Mouse (Mus musculus) CD4-positive, CD25-positive, alpha-beta regulatory T cell, adult 4 months (primary cell): Measurements from ENCODE around the gene Ppp2r5b. TPM values are rescaled to one million over a fixed set of nuclear protein-coding genes. Genes with fewer than 3 reads are reported as not detected.

Source experiments
- ATAC-seq: one replicate; pipeline ENCODE4 v1.8.0; 2017
- polyA plus RNA-seq, 2 experiments: library from polyadenylated mRNA; unstranded; fragments of 100-300 nt; shearing (Covaris generic); gene quantifications; one replicate each; pipeline ENCODE4 v1.2.1; 2017

Gene Ppp2r5b
- polyA plus RNA-seq, 2 experiments from 2014 or later = 1.2 to 1.6 TPM

DNA sequence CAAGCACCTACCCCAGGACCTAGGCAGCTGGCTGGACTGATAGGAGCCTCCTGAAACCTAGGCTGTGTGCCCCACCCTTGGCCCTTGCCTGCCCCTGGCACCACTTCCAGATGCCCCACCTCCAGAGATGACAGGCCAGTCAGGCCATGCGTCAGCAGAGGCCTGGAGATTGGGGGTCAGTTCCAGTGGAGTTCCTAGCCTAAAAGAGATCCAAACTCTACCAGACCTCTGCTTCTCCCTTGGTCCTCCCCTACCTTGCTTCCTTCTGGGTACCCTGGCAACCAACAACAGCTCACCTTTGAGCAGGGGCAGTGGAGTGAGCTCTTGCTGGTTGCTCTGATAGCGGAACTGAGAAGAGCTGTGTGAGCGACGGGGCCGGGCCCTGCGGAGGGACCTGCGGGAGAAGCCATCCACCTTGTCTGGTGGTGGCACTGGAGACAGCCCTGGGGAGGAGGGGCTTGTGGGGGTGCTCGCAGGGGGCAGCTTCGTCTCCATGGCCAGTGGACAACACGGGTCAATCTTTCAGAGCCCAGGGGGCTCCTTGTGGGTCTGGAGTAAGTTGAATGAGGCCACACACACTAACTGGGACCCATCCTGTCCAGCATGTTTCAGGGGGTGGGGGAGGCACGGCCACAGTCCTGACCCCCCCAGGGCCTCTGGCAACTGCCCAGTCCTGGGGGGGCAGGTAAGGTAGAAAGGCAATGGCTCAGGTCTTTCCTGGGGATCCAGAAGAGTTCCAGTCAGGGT lies 1.2 kb downstream of the Ppp2r5b start:
- no peak for ATAC-seq

DNA sequence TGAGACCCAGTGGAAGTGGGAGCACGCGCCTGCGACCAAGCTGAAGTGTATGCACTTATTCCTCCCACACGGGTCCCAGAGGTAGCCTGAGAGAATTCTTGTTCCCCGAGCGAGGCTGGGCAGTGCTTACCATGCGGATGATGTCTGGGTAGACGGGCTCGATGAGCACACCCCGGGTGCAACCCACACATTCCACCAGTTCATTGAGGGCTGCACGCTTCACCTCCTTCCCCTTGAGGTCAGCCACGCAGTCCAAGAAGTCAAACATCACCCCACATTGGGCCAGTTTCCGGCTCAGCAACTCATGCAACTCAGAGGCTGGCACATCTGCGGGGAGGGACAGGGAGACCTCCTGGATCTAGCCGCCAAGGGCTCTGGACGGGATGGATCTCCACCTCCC lies 2.0 kb downstream of the Ppp2r5b start:
- ATAC-seq = no peak

DNA sequence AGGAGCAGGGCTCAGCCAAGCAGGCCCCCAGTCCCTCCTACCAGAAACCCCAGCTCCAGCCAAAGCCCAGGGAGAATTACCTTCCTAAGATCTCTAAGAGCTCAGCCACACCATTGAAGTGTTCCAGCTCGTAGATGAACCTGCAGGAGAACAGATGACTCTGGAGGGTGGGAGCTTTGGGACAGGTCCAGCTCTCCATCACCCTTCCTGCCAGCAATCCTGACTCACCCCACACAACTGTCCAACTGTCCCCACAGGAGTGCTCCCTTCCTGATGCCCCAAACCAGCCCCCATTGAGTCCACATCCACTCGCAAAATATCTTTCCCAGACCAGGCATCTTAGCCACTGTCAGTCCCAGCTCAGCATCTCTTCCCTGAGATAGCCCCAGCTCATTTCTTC lies 4.6 kb downstream of the Ppp2r5b start:
- no peak for ATAC-seq

DNA sequence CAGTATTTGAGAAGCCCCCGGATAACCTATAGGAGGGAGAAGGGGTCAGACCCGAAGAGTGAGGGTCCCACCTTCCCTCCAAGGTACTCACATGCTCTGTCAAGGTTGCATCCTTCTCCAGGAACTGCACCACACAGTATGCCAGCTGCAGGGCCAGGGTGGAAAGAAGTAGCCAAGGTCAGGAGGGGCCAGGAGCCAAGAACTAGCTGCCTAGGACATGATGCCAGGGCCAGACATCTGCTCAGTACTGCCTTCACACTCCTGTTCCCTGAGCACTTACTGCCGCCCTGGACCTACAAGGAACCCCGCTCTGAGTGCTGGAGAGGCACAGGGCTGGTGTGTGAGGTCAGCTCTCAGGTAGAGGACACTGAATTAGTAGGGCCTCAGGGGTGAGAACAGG lies 5.3 kb downstream of the Ppp2r5b start:
- no peak for ATAC-seq

DNA sequence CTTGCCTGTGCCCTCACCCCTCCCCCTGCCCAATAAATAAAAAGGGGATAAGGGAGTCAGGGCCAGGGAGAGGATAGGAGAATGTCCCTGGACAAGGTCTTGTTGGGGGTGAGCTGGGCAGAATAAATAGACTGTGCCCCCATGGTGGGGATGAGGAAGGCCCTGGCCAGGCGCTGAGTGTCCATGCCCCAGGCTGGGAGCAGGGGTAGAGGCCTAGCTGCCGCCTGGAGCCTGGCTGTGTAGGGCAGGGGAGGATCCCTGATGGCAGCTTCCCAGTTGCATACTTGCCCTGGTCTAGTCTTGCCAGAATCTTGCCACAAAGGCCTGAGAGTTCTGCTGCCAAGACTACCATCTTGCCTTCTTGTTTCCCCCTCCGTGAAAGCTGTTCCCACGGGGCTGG lies 7.8 kb downstream of the Ppp2r5b start:
- no peak for ATAC-seq

DNA sequence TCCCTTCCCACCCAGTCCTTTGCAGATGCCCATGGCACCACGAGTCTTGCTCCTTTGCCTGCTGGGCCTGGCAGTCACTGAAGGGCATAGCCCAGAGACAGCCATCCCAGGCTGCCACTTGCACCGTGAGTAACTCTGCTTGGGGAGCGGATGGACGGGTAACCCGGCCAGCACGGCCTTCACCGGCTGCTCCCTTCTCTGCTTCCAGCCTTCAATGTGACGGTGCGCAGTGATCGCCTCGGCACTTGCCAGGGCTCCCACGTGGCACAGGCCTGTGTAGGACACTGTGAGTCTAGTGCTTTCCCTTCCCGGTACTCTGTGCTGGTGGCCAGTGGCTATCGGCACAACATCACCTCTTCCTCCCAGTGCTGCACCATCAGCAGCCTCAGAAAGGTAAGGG lies 8.9 kb downstream of the Ppp2r5b start:
- no peak for ATAC-seq

DNA sequence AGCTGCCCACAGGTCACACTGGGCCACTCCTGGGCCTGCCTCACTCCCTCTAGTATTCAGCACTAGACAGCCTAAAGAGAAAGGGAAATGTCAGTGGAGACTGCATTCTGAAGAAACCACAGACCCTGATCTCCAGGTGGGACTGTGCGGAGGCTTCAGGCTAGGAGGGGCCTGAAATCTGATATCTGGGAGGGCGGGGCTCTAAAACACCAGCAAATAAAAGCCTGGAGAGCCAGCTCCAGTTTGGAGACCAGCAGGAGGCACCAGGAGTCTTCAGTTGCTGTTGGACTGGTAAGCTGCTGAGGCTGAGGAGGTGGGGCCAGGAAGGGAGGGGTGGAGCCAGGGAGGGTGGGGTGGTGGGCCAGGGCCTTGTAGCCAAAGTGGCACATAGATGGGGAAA lies 9.5 kb downstream of the Ppp2r5b start, which contains the start of gene Gpha2:
Gpha2 (plus strand) TSS at position 246 of the 400 bp plus-strand sequence.
- ATAC-seq = no peak

DNA sequence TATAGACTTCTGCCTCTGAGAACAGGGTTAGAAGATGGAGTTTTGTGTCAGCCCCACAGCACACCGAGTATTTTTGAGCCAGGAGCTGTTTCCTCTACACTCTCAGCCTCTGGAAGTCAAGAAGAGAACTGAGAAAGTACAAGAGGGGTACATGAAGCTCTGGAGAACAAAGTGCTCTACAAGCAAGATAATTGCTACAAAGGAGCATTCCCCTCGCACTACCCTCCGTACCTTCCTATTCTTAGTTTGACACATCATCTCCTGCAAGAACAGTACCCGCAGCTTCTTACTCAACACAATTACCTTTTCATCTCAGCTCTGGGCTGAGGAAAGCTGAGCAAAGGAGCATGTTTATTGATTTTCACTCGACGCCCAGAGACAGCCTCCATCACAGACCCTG lies 17.1 kb downstream of the Ppp2r5b start:
- no peak for ATAC-seq

DNA sequence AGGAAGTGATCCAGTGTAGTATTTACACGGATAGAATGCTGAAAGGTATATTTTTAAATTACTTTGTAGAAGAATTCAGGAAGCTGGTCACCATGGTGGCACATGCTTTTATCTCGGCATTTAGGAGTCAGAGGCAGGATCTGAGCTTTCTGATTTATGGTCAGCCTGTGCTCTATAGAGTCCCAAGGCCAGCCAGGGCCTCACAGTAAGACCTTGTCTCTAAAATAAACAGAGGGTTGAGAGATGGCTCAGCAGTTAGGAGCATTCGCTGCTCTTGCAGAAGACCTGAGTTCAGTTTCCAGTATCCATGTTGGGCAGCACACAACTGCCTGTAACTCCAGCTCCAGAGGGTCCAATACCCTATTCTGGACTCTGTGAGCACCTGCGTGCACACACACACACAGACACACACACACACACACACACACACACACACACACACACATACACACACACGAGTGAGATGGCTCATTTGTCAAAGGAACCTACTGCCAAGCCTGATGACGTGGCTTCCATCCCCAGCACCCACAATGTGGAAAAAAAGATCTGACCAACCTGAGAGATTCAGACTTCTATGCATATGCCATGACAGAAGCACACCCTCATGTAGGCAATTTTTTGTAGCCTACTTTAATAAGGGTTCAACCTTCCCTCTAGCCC lies 19.5 kb downstream of the Ppp2r5b start:
- no peak for ATAC-seq

DNA sequence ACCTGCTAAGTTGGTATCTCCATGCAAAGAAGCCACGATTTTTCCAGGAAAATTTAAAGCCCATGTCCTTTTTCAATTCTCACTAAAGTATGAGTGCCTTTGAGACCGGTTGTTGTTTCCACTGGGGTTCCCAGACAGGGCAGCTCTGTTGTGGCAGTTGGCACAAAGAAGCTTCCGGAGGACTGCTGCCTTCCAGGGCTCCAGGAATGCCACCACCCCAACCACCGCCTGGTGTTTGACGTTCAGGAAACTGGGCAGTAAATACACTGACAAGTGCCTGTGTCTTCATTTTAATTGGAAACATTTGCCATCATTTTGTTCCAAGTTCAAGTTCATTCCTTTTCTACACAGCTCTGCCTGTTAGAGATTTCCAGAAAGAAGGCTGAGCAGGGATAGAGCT lies 29.0 kb downstream of the Ppp2r5b start:
- no peak for ATAC-seq

DNA sequence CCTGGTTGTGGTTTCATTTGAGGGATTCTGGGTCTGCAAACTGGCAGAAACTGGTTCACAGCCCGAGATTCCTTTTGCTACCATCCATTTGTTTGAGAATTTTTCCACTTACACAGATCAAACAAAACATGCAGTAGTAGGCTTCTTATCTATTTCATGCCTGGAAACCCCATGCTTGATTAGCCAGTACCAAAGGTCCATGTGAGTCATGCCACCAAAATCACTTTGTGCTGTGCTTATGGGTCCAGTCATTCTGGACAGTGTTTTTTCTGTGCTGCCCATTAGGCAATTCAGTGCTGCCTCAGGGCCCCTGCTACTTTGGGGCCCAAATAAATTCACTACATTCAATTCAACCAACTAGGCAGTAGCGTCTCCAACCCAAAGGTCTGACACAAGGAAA lies 31.4 kb downstream of the Ppp2r5b start:
- ATAC-seq = no peak

DNA sequence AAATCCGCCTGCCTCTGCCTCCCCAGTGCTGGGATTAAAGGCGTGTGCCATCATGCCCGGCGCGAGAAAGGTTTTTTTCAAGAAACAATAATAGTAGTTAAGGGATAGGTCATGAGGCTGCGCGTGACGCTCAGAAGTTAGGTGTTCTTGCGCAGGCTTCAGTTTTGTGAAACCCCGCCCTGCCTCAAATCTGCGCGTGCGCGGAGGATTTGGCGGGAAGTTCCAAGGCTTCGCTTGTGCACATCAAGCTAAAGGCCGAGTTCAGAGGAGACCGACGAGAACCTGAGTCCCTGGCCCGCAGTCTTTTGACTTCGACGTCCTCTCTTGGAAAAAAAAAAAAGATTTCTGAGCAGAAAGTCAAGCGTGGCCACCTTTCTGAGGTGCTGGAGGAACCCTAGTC lies 51.5 kb downstream of the Ppp2r5b start, which contains the start of gene Majin:
Majin (plus strand) TSS at position 258 of the 400 bp plus-strand sequence.
- ATAC-seq = no peak

DNA sequence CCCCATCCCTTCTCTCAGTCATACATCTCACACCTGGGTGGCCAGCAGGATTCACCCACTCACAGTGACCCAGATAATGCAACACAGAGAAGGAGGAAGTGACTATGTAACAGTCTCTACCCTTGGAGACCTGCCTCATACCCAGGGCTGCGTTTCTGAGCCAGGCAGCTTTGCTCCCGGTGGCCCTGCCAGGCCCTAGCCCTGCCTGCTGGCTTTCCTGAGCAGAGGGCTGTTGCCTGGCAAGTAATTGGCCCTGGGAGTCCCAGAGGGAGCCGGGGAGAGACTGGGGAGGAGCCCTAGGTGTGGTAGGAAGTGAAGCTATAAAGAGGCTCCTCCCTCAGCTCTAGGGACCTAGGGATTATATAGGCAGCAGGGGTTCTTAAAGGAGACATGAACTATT lies 53.1 kb downstream of the Ppp2r5b start:
- ATAC-seq = no peak

DNA sequence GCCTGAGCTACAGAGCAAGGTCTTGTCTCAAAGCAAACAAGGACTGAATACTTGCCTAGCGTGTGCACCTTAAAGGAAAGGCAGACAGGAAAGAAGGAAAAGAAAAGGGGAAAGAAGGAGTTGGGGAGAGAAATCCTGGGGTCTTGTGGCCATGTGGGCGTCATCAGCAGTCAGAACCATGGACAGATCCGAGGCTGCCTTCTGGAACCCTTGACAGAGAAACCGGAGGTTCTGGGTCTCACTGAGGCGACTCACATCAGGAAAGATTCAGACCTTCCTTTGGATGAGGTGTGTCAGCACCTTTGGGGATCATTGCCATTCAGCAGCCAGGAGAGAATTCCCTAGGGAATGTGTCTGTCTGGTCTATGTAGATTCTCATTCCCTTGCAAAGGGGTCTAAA lies 54.0 kb downstream of the Ppp2r5b start:
- no peak for ATAC-seq

DNA sequence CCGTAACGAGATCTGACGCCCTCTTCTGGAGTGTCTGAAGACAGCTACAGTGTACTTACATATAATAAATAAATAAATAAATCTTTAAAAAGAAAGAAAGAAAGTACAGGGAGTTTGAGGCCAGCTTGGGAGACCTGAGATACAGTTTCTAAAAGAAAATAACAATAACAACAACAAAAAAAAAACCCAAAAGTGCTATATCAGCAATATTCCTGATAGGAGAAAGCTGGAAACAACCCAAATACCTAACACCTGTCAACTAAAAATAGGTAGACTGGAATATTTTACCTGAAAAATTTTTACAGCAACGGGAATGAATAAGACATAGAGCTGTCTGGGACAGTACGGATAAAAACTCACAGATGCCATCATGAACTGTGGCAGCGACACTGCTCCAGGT lies 56.9 kb downstream of the Ppp2r5b start:
- ATAC-seq = no peak

Other genes with a start within 250 kb of the Ppp2r5b start
- not detected for gene Slc22a20, start 249.7 kb downstream of the Ppp2r5b start, polyA plus RNA-seq
- 10 to 100 TPM; 40.2 to 45.3 TPM for gene Capn1, start 220.0 kb downstream of the Ppp2r5b start, polyA plus RNA-seq
- gene Syvn1, start 189.3 kb downstream of the Ppp2r5b start, polyA plus RNA-seq = 10 to 100 TPM; 13.4 to 17.1 TPM
- 10 to 100 TPM; 33.9 to 37.5 TPM for gene Mrpl49, start 178.1 kb downstream of the Ppp2r5b start, polyA plus RNA-seq
- gene Fau, start 178.0 kb downstream of the Ppp2r5b start, polyA plus RNA-seq = 1,000 to 10,000 TPM; 2,365 to 3,114 TPM
- gene Znhit2, start 174.7 kb downstream of the Ppp2r5b start, polyA plus RNA-seq = 1 to 10 TPM; 5.7 to 6.7 TPM
- gene Tm7sf2, start 167.5 kb downstream of the Ppp2r5b start, polyA plus RNA-seq = 1 to 10 TPM; 5.5 to 7.1 TPM
- 10 to 100 TPM; 27.9 to 39.0 TPM for gene Vps51, start 158.6 kb downstream of the Ppp2r5b start, polyA plus RNA-seq
- not detected for gene Tmem262, start 155.8 kb downstream of the Ppp2r5b start, polyA plus RNA-seq
- not detected for gene Gm28374, start 153.6 kb downstream of the Ppp2r5b start, polyA plus RNA-seq
- 10 to 100 TPM; 36.7 to 51.4 TPM for gene Zfpl1, start 150.9 kb downstream of the Ppp2r5b start, polyA plus RNA-seq
- 1 to 10 TPM; 3.5 to 5.5 TPM for gene Cdca5, start 150.9 kb downstream of the Ppp2r5b start, polyA plus RNA-seq
- not detected for gene AC131692.1, start 141.5 kb downstream of the Ppp2r5b start, polyA plus RNA-seq
- under 1 TPM in 1 of 2 experiments, not detected in 1; 0.17 TPM for gene Naaladl1, start 130.1 kb downstream of the Ppp2r5b start, polyA plus RNA-seq
- 1 to 10 TPM in 1 of 2 experiments, under 1 TPM in 1; 0.43 to 2.2 TPM for gene Sac3d1, start 117.2 kb downstream of the Ppp2r5b start, polyA plus RNA-seq
- gene Snx15, start 107.6 kb downstream of the Ppp2r5b start, polyA plus RNA-seq = 10 to 100 TPM; 20.9 to 26.5 TPM
- not detected for gene Batf2, start 94.9 kb downstream of the Ppp2r5b start, polyA plus RNA-seq
- gene Arl2, start 94.3 kb downstream of the Ppp2r5b start, polyA plus RNA-seq = 10 to 100 TPM; 17.1 to 31.5 TPM
- under 1 TPM in 1 of 2 experiments, not detected in 1; 0.90 TPM for gene Majin, start 51.5 kb downstream of the Ppp2r5b start, polyA plus RNA-seq
- gene Gpha2, start 9.5 kb downstream of the Ppp2r5b start, polyA plus RNA-seq = not detected
- gene Atg2a, start 5.8 kb upstream of the Ppp2r5b start, polyA plus RNA-seq = 10 to 100 TPM; 10.4 to 14.7 TPM
- 10 to 100 TPM in 1 of 2 experiments, 1 to 10 TPM in 1; 6.4 to 22.8 TPM for gene Ehd1, start 40.9 kb upstream of the Ppp2r5b start, polyA plus RNA-seq
- gene Cdc42bpg, start 70.6 kb upstream of the Ppp2r5b start, polyA plus RNA-seq = under 1 TPM; 0.07 to 0.13 TPM
- 10 to 100 TPM; 16.9 to 32.1 TPM for gene Men1, start 99.1 kb upstream of the Ppp2r5b start, polyA plus RNA-seq
- gene Map4k2, start 105.3 kb upstream of the Ppp2r5b start, polyA plus RNA-seq = 100 to 1,000 TPM in 1 of 2 experiments, 10 to 100 TPM in 1; 77.5 to 135 TPM
- gene Sf1, start 127.8 kb upstream of the Ppp2r5b start, polyA plus RNA-seq = 10 to 100 TPM; 55.3 to 56.7 TPM
- gene Pygm, start 148.5 kb upstream of the Ppp2r5b start, polyA plus RNA-seq = 10 to 100 TPM in 1 of 2 experiments, 1 to 10 TPM in 1; 2.0 to 14.2 TPM
- gene Rasgrp2, start 163.5 kb upstream of the Ppp2r5b start, polyA plus RNA-seq = 100 to 1,000 TPM in 1 of 2 experiments, 10 to 100 TPM in 1; 80.3 to 117 TPM
- not detected for gene Nrxn2, start 182.9 kb upstream of the Ppp2r5b start, polyA plus RNA-seq